ENCODE assay signal across 9 mouse cellular contexts in the genomic region with DNA sequence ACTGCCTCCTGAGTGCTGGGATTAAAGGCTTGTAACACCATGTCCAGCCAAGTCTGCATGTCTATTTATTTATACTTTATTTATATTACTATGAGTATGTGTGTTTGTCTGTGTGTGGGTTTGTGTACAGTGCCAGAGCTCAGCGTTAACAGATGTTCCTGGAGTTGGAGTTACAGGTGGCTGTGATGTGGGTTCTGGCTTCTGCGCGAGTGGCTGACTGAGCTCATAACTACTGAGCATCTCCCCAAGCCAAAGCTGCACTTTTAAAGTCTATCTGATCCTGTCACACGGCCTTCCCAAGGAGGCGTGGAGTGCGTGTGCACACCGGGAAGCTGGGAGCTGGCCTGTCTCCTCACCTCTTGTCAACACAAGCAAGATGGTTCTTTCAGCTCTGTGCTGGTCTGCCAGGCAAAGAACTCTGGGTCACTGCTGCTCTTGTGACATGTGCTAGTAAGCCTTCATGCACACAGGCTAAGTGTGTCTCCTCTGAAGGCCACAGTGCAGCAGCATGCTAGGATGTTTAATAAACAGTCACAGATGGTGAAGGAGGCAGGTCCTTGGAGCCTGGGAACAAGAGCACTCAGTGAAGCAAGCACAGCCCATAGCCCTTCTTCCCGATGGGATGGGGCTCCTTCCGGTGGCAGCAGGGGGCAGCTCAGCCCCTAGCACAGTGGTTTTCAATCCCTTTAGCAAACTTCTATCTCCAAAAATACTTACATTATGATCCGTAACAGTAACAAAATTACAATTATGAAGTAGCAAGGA. TPM values are rescaled to one million over a fixed set of nuclear protein-coding genes. Genes with fewer than 3 reads are reported as not detected.
DNase-seq lines count a peak whose midpoint lies in the region; TF ChIP-seq lines count a peak whose summit lies in the region.
"Had no signal": no experiment of that assay in that cellular context is flagged by ENCODE, and none has a peak within 500 bp of the region (broad histone marks: within the 10 kb centered on the region; RNA-seq: fewer than 3 reads in every experiment).

No protein-coding gene starts in this region.

- no peak for TF ChIP-seq POLR2A in cerebellum, adult 2 months (IDR thresholded peaks at IDR 0.05; ENCODE audit: borderline replicate concordance, insufficient read depth, low read length)

- peak; percentile 89 for DNase-seq in heart, adult 11 months
- DNase-seq in heart, postnatal 10 days: no peak
- DNase-seq in ovary, adult 18-20 months (ENCODE audit: low spot score): peak; percentile 38
- no peak for DNase-seq in ovary, postnatal 10 days (ENCODE audit: low spot score)
- DNase-seq in midbrain, embryonic 10.5 days (ENCODE audit: low spot score): no peak
- peak; percentile 45 to 50 for DNase-seq in thymus, postnatal 36 days
- DNase-seq in spleen, postnatal 14 days (ENCODE audit: low spot score in 2 of 2): no peak
- no peak for DNase-seq in cerebellum, adult 2 months

- TF ChIP-seq CTCF in cerebellum, adult 2 months (IDR thresholded peaks at IDR 0.05; ENCODE audit: borderline replicate concordance, insufficient read depth, low read depth, low read length): no peak

- no peak overlapping the region for H3K4me3 ChIP-seq in midbrain, embryonic 10.5 days
- no peak overlapping the region for H3K4me3 ChIP-seq in cerebellum, adult 2 months (replicated peaks; ENCODE audit: insufficient read depth, low read depth, low read length)
- H3K4me3 ChIP-seq: liver, embryonic 15.5 days had no signal

- peaks cover 34% of the 10 kb centered on the region for H3K4me1 ChIP-seq in midbrain, embryonic 10.5 days
- peaks cover 5% of the 10 kb centered on the region; the same call in 1 of the 2 replicates for H3K4me1 ChIP-seq in cerebellum, adult 2 months (ENCODE audit: control insufficient read depth, insufficient read depth, low read length)

- 61% methylated on average over 10 of the region's 10 CpGs for WGBS in midbrain, embryonic 10.5 days
- WGBS in cerebellum, adult 2 months: 44% methylated on average over 10 of the region's 10 CpGs

- H3K36me3 ChIP-seq in midbrain, embryonic 10.5 days: no peaks in the 10 kb centered on the region
- H3K36me3 ChIP-seq: liver, embryonic 15.5 days had no signal

- H3K27ac ChIP-seq in midbrain, embryonic 10.5 days (replicated peaks): peak overlapping the region; percentile 67
- H3K27ac ChIP-seq in cerebellum, adult 2 months (ENCODE audit: insufficient read depth, low read length): no peak overlapping the region
- H3K27ac ChIP-seq: liver, embryonic 15.5 days had no signal

- no peaks in the 10 kb centered on the region for H3K27me3 ChIP-seq in midbrain, embryonic 10.5 days (ENCODE audit: low read depth, poor library complexity, severe bottlenecking)
- H3K27me3 ChIP-seq in cerebellum, adult 2 months (ENCODE audit: control insufficient read depth, insufficient read depth, low read length): no peaks in the 10 kb centered on the region
- H3K27me3 ChIP-seq: liver, embryonic 15.5 days had no signal

- intact Hi-C loops in heart, postnatal 10 days (cut with DNase I): no loop called here

- H3K9me3 ChIP-seq in midbrain, embryonic 10.5 days (replicated peaks): no peaks in the 10 kb centered on the region
- H3K9me3 ChIP-seq: liver, embryonic 15.5 days had no signal

RNA-seq across cellular contexts. Expression of gene Sema4c, which starts 37.2 kb away (rescaled TPM):
- total RNA-seq in heart, postnatal 10 days (2021): 10 to 100 TPM; 24.4 to 25.0 TPM
- 20.8 and 26.3 TPM in 2 replicates for polyA plus RNA-seq in midbrain, embryonic 10.5 days (2016; fragmentation: Nextera tagmentation; extraction: Ambion mirVana)
- polyA plus RNA-seq in cerebellum, adult 2 months (2012; rRNA removed): 23.8 and 28.5 TPM in 2 replicates

RNA-seq across cellular contexts. Expression of gene Ankrd39, which starts 48.1 kb away (rescaled TPM):
- 10 to 100 TPM; 12.9 to 14.1 TPM for total RNA-seq in heart, postnatal 10 days (2021)
- 17.8 and 21.2 TPM in 2 replicates for polyA plus RNA-seq in midbrain, embryonic 10.5 days (2016; fragmentation: Nextera tagmentation; extraction: Ambion mirVana)
- 30.8 and 37.5 TPM in 2 replicates for polyA plus RNA-seq in cerebellum, adult 2 months (2012; rRNA removed)

RNA-seq across cellular contexts. Expression of gene Gm42417, which starts 56.1 kb away (rescaled TPM):
- total RNA-seq in heart, postnatal 10 days (2021): 100 to 1,000 TPM in 1 of 2 experiments, 10 to 100 TPM in 1; 90.6 to 123 TPM
- 0.69 TPM in 1 of 2 replicates, not detected in the other for polyA plus RNA-seq in midbrain, embryonic 10.5 days (2016; fragmentation: Nextera tagmentation; extraction: Ambion mirVana)
- polyA plus RNA-seq in cerebellum, adult 2 months (2012; rRNA removed): 0.05 and 0.40 TPM in 2 replicates
- polyA plus RNA-seq: liver, embryonic 15.5 days had no signal

RNA-seq across cellular contexts. Expression of gene Ankrd23, which starts 58.7 kb away (rescaled TPM):
- total RNA-seq in heart, postnatal 10 days (2021): 100 to 1,000 TPM; 189 to 244 TPM
- 16.3 and 17.4 TPM in 2 replicates for polyA plus RNA-seq in midbrain, embryonic 10.5 days (2016; fragmentation: Nextera tagmentation; extraction: Ambion mirVana)
- polyA plus RNA-seq in cerebellum, adult 2 months (2012; rRNA removed): 14.4 and 15.2 TPM in 2 replicates

Comparison
In these comparisons a context has a peak if more than half of its experiments do, and no peak if none do; other contexts are left out.
1. DNase-seq: peak in heart, adult 11 months (single experiment), ovary, adult 18-20 months (single experiment) and thymus, postnatal 36 days (2 of 2); none in heart, postnatal 10 days (0 of 2), ovary, postnatal 10 days (single experiment), midbrain, embryonic 10.5 days (single experiment), spleen, postnatal 14 days (0 of 2) and cerebellum, adult 2 months (0 of 2).